Mouse (Mus musculus) adrenal gland, adult 18-20 months (tissue): ENCODE data around the gene Gm17949. TPM values are rescaled to one million over a fixed set of nuclear protein-coding genes. Genes with fewer than 3 reads are reported as not detected.

Source experiments
- DNase-seq, 2 experiments: peaks; one replicate each; pipeline ENCODE4 v3.0.0; 2021 to 2022; ENCODE audit warnings: low spot score in 2 of 2
- total RNA-seq, 2 experiments: library from RNA; stranded (reverse); gene quantifications; 1 replicate in 1 of 2; 2 replicates in 1 of 2; pipeline ENCODE4 v1.2.3; 2021

Gene Gm17949
- total RNA-seq, 2 experiments from 2014 or later = 0.26 TPM; not detected in 1

DNA sequence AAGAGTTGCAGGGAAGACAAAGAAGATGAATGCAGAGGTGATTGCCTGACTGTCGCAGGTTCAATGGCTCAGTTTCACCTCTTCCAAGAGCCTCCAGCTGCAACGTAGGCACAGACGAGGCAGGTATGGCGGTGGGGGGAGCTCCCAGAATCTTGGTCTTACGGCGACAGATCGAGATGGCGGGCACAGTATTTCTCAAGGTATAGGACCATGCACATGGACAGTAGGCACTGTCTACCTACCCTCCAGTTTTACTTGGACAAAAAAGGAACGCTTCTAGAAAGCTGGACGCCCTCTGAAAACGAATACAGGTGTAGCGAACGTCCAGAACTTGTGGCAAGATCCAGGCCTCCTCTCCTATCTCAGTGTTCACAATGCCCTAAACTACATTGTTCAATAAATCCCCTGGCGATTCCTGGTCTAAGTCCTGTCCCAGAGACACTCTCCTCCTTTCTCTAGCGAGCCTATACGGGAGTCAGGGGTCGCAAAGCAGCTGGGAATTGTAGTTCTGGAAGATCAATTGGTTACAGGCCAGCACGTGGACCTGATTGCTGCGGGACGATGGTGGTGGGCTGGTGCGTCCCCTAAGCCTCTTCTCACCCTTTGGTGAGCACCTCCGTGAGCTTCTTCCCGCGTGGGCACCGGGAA, 21.7 kb upstream of the Gm17949 start:
- peak in 1 of 2 experiments; percentile 24 for DNase-seq

DNA sequence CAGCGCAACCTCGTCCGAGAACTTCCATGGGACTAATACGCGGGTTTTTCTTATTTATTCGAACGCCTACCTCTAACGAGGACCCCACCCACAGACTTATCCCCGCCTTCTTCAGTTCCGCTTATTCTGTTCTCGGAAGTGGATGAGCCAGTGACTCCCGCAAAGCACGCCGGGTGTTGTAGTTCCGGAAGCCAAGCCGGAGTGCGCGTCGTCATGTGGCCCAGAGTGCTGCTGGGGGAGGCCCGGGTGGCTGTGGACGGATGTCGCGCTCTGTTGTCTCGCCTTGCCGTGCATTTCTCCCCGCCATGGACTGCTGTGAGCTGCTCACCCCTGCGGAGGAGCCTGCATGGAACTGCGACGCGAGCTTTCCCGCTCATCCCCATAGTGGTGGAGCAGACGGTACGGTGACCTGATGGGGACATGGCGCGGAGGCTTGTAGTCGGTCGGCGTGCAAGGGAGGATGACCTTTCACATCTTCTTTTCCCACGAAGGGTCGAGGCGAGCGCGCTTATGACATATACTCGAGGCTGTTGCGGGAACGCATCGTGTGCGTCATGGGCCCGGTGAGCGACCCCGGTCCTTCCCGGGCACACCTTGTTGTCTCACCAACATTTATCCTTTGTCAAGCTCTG, 21.0 kb upstream of the Gm17949 start, which contains the start of gene Clpp:
Clpp (plus strand) TSS at position 191 of the 632 bp plus-strand sequence.
- DNase-seq = peak; percentile 84 to 85

DNA sequence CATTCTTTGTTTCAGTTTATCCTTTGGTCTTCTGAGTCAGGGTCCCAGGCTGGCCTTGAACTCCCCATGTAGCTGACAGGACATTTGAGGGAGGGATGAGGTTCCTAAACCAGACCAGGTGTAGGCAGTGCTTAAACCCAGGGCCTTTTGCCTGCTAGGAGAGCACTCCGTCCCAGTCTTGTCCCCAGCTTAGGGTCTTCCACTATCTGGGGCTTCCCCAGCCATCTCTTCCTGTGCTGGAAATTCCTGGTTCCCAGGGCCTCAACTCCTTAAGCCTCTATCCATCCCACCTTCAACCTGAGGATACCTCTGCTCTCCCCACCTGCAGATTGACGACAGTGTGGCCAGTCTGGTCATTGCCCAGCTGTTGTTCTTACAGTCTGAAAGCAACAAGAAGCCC, 20.3 kb upstream of the Gm17949 start:
- peak in 1 of 2 experiments; percentile 20 for DNase-seq

DNA sequence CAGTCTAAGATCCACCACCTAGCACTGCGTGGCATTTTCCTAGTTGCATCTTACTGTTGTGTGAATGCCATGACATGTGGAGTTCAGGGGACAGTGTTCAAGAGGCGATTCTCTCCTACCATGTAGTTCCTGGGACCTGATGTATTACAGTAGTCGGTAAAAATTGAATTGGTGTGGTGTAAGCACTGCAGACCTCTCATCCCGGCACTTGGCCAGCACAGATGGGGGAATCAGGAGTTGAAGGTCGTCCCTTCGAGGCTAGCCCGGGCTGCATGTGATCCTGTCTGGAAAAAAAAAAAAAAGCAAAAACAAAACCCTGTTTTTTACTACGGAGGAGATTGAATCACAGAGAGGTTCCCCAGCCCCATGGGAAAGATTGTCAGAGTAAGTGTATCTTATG, 16.2 kb upstream of the Gm17949 start:
- DNase-seq = no peak

DNA sequence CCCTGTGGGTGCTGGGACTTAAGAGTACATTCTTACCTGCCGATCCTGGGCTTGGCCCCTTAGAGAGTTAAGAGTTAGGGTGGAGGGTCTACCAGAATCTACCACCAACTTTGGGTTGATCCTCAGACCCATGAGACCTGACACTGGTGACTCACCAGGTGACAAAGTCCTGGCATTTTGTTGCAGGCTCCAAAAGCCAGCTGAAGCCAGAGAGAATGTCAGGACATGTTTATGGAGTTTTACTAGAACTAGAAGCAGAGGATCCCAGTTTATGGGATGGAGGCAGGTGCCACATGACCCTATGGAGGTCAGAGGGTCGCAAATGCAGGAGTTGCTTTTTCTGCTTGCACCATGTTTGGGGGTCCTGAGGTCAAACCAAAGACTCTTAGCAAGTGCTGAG, 14.8 kb upstream of the Gm17949 start:
- no peak for DNase-seq

DNA sequence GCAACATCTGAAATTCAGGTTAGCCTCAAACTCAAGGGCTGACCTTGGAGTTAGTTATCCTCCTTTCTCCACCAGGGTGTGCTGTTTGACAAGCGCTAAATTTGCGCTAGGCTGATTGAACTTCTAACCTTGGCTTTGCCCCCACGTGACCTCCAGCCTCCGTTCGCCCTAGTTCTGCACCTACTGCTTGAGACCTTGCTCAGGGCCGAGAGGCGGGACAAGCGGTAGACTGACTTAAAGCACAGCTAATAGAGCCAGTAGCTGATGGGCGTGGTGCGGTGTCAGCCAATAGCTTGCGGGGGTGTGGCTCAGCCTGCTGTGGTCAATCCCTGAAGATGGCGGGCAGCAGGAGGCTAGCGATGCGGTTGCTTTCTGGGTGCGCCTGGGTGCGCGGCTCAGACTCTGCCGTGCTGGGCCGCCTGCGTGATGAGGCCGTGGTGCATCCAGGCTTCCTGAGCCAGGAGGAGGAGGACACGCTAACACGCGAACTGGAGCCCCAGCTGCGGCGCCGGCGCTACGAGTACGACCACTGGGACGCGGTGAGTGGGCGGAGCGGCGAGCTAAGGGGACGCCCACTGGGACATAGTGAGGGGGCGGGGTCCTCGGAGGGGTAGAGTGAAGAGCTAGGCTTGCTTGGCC, 14.1 kb upstream of the Gm17949 start, which contains the start of gene Alkbh7:
Alkbh7 (plus strand) TSS at position 311 of the 639 bp plus-strand sequence.
- peak; percentile 84 to 87 for DNase-seq

DNA sequence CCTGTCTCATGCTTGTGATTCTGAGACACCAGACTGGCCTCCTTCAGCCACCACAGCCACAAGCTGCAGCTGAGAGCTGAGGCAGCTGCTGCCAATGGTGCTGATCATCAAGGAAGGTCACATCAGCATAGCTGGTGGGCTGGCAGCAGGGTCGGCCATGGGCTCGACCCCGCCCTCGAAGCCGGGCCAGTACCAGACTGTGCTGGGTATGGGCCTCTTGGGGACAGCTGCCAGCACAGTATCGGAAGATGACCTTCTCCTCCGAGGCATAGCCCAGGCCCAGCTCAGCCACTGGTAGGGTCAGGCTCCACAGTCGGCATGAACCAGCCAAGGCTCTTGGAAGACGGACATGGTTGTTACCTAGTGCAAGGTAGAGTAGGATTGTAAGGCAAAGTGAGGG, 11.9 kb upstream of the Gm17949 start:
- DNase-seq = no peak

- no peak for DNase-seq
Observed at GRCm38 (mm10) chr17:56999968-57000609, 11.2 kb upstream of the Gm17949 start, which contains the start of gene Pspn. Pspn (minus strand) TSS chr17:57000018.

GRCm38 (mm10) chr17:57001228-57001627, 10.0 kb upstream of the Gm17949 start:
- no peak for DNase-seq

- DNase-seq = no peak
Observed at GRCm38 (mm10) chr17:57003994-57004393, 7.3 kb upstream of the Gm17949 start.

DNA sequence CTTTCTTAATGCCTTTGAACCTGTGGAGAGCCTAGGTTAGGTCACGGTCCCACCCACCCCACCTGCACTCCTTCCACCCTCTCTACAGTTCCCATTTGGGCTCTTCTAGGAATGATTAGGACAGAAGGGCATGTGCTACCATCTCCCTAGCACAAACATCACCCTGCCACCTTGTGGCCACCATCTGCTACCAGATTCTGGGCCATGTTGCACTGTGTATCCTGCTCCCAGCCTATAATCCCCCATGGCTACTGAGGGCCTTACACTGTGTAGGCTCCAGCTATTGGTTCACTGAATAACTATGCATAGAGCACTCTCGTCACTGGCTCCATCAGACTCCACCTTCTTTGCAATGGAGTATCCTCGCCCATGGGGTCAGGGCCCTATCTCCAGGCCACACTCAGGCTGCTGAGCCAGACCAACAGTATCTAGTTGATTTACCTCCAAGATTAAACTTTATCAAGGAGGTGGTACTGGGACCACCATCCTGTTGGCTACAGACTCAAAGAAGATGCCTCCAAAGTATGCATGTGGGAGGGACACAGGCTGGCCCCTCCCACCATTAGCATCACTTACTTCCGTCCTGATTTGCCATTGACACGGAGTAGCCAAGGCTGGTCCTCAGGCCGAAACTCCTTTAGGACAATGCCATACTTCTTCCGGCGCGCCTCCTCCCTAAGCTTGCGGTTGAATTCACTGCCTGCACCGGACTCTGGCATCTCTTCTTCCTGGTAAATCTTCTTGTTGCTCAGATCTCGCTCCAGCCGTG, 3.9 kb upstream of the Gm17949 start:
- no peak for DNase-seq

- DNase-seq = no peak
Observed at GRCm38 (mm10) chr17:57010911-57011235, 396 bp upstream of the Gm17949 start.

DNA sequence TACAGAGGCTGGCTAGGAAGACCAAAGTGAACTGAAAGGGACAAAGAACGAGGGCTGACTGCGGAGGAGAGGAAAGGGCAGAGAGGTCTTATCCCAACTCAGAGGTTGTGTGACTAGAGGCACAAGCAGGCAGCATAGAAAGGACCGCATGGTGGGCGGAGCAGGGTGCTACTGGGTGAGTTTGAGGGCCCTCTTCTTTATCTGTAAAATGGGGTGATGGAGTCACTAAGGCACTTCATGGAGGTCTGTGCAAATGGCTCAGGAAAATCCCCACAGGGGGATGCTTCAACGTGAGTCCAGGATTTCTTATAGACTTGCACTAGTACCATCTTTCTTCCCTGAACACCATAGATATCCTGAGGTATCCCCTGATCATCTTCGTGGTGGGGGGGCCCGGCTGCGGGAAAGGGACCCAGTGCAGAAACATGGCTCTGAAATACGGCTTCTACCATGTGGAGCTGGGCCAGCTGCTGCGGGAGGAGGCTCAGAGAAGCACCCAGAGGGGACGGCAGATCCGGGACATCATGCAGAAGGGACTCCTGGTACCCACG, 1.1 kb downstream of the Gm17949 start:
- DNase-seq = no peak

DNA sequence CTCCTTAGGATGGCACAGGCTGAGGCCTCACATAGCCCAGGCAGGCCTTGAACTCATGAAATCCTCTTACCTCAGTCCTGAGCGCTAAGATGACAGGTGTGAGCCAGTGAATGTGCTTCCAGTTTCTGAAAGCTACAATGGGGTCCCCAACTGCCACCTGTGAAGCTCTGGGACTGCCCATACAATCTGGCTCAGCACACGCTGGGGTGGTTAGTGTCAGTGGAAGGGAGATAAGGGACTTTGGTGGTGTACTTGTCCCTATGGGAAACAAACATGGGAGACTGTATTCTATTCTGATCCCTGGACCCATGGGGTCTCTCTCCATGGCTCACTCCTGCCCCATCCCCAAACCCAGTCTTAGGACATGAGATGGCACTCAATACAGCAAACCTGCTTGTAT, 8.4 kb downstream of the Gm17949 start:
- no peak for DNase-seq

DNA sequence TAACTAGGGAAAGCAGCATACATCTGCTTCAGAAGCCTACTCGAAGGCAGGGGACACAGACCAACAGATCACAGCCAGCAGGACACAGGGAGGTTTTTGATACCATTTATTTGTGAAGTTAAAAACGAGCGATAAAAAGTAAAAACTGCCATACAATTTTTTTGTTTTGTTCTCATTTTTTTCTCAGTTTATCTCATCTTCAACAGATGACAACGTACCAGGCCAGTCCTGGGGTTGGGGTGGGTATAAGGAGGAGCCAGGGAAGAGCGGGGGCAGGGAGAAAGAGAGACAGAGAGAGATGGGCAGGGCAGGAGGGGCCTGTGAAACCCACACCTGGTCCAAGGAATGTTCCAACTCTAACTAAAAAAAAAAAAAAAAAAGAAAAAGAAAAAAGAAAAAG, 9.7 kb downstream of the Gm17949 start:
- DNase-seq = no peak

GRCm38 (mm10) chr17:57027471-57027870, 16.2 kb downstream of the Gm17949 start:
- no peak for DNase-seq

GRCm38 (mm10) chr17:57029691-57030090, 18.4 kb downstream of the Gm17949 start:
- DNase-seq = no peak

- peak in 1 of 2 experiments; percentile 60 for DNase-seq
Observed at GRCm38 (mm10) chr17:57030931-57031660, 19.8 kb downstream of the Gm17949 start, which contains the start of gene Khsrp. Khsrp (minus strand) TSS chr17:57031522.

DNA sequence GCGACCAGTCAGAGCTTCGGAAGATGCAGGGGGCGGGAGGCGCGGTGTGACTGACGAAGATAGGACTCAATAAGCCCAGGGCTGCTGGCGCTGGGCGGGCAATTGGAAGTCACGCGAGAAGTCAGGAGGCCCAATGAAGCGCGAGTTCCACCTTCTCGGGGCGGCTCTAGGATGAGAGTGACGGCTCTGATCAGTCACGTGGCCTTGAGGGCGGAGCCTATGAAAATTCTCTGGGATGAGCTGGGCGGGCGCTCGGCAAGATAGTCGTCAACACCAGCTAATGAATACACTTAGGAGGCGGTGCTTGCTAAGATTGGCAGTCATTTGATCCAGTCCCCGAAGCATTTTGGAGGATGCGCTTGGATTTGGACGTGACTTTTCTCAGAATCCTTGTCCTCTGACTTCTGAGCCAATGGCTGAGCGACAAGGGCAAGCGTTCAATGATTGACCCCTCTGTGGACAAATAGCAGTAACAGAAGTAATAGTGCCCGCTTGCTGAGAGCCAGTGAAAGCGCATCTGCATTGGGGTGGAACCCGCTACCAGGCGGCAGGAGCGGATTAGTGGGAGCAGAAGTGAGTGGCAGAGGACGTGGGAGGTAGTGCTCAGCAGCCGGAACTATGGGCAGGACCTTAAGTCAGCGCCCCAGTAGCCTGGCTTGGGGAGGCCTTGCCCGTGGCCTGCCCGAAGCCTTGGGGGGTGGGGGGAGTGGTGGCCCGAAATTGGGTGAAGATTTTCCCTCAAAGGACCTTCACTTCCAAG, 20.6 kb downstream of the Gm17949 start:
- DNase-seq = peak; percentile 91 to 94
